In genomic region chr14:36245849-36246248, GRCm38 (mm10) we compare ENCODE assay signal across 16 mouse cellular contexts.
"Had no signal": no experiment of that assay in that cellular context is flagged by ENCODE, and none has a peak within 500 bp of the region (broad histone marks: within the 10 kb centered on the region; RNA-seq: fewer than 3 reads in every experiment).

No protein-coding gene starts in this region.

- DNase-seq: retina, postnatal 1 day; right cerebral cortex, postnatal 14 days; right cerebral cortex, postnatal 25 days; right cerebral cortex, postnatal 4 days; spleen, adult 18-20 months; thymus, adult 18-20 months; thymus, adult 2 months; thymus, postnatal 14 days; thymus, postnatal 25 days; thymus, postnatal 36 days; thymus, postnatal 4 days had no signal

- H3K36me3 ChIP-seq: neural tube, embryonic 12.5 days; neural tube, embryonic 13.5 days; neural tube, embryonic 15.5 days; stomach, embryonic 15.5 days had no signal

- H3K9ac ChIP-seq: neural tube, embryonic 12.5 days; neural tube, embryonic 13.5 days; neural tube, embryonic 15.5 days; stomach, embryonic 15.5 days had no signal

- H3K4me2 ChIP-seq: neural tube, embryonic 12.5 days; neural tube, embryonic 13.5 days; neural tube, embryonic 15.5 days; stomach, embryonic 15.5 days had no signal

- H3K9me3 ChIP-seq: neural tube, embryonic 12.5 days; neural tube, embryonic 13.5 days; neural tube, embryonic 15.5 days; stomach, embryonic 15.5 days had no signal

- H3K4me3 ChIP-seq: neural tube, embryonic 12.5 days; neural tube, embryonic 13.5 days; neural tube, embryonic 15.5 days; stomach, embryonic 15.5 days had no signal

- H3K27ac ChIP-seq: neural tube, embryonic 12.5 days; neural tube, embryonic 13.5 days; neural tube, embryonic 15.5 days; stomach, embryonic 15.5 days; stomach, postnatal 0 days had no signal

- H3K27me3 ChIP-seq: neural tube, embryonic 12.5 days; neural tube, embryonic 13.5 days; neural tube, embryonic 15.5 days; stomach, embryonic 15.5 days had no signal

- H3K4me1 ChIP-seq: neural tube, embryonic 12.5 days; neural tube, embryonic 13.5 days; neural tube, embryonic 15.5 days; stomach, embryonic 15.5 days had no signal
